Mouse (Mus musculus): ENCODE results near the gene Cmip. TPM values are rescaled to one million over a fixed set of nuclear protein-coding genes. Genes with fewer than 3 reads are reported as not detected.

The Cmip gene
- 51.4 and 52.3 TPM in 2 replicates for polyA plus RNA-seq (2012; rRNA removed)

GRCm38 (mm10) chr8:117257029-117257820, at the start of gene Cmip:
TSS of gene Cmip (plus strand) at chr8:117257064.

DNA sequence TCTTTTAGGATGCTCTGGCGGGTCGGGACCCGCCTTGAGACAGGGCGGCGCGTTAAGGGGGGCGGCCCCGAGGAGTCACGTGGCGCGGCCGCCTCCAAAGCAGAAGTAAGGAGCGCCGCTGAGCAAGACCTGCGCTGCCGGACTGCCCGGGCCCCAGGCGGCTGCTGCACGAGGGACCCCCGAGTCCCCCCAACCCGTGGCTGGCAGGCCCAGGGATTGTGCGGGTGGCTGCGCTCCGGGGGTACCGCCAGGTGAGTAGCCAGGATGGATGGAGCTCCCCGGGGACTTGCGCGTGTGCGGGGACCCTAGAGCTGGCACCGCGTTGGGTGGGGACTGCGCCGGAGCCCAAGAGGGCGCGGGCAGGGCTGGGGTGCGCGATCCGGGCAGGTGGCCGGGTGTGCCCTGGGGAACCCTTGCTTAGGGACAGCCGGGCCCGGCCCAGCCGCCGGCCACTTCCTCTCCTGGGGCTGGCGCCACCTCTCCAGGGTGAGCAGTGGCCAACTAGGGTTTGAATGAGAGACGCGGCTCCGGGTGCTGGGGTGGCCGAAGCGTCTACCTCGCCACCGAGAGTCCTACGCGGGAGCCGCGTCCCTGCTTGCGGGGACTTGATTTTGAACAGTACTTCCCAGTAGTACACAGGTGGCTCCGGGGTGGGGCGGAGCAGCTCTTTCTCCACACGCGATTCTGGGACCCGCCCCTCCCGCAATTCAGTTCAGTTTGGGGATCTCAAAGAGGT, 241.5 kb downstream of the Cmip start, which contains the start of gene Plcg2:
Gene Plcg2 (plus strand): TSS at position 113 of the 736 bp plus-strand sequence.

Other genes starting within 250 kb of the Cmip start
- gene Pkd1l2, start 174.6 kb upstream of the Cmip start, polyA plus RNA-seq (2012; rRNA removed), result 0.06 TPM in 1 of 2 replicates, not detected in the other
- gene Bco1, start 161.2 kb upstream of the Cmip start, polyA plus RNA-seq (2012; rRNA removed), result 0.60 and 0.64 TPM in 2 replicates
- gene Gan, start 98.9 kb upstream of the Cmip start, polyA plus RNA-seq (2012; rRNA removed), result 7.7 and 8.5 TPM in 2 replicates
- gene Plcg2, start 241.2 kb downstream of the Cmip start, polyA plus RNA-seq (2012; rRNA removed), result 1.9 and 2.4 TPM in 2 replicates

Data from central nervous system, embryonic 11.5 days (tissue).